Mouse (Mus musculus): ENCODE results near the gene Lrig3.

Lrig3 gene

GRCm38 (mm10) chr10:126002818-126003506 is 37.0 kb downstream of the Lrig3 start:
- no peak for DNase-seq

DNA sequence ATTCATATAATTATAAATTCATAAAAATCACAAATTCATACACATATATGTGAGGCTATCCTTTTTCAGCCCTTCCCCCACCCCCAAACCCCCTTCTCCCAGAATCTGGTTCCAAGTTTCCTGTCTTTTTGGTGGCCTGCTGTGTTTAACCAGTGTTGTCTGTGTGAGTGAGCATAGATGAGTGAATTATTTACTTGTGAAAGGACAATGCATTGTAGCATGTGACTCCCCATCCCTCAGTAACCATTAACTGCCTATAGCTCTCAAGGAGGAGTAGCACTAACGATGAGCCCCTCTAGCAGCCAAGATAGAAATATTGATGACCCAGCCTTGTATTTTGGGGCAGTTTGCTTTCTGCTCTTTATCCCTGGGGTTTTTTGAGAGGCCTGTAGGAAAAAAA is 37.9 kb downstream of the Lrig3 start:
- no peak for DNase-seq

- no peak for DNase-seq
These were observed 47.7 kb downstream of the Lrig3 start for GRCm38 (mm10) chr10:126013667-126014066.

- DNase-seq: no peak
These were observed 48.7 kb downstream of the Lrig3 start for GRCm38 (mm10) chr10:126014673-126015072.

GRCm38 (mm10) chr10:126015644-126016043 is 49.7 kb downstream of the Lrig3 start:
- no peak for DNase-seq

DNA sequence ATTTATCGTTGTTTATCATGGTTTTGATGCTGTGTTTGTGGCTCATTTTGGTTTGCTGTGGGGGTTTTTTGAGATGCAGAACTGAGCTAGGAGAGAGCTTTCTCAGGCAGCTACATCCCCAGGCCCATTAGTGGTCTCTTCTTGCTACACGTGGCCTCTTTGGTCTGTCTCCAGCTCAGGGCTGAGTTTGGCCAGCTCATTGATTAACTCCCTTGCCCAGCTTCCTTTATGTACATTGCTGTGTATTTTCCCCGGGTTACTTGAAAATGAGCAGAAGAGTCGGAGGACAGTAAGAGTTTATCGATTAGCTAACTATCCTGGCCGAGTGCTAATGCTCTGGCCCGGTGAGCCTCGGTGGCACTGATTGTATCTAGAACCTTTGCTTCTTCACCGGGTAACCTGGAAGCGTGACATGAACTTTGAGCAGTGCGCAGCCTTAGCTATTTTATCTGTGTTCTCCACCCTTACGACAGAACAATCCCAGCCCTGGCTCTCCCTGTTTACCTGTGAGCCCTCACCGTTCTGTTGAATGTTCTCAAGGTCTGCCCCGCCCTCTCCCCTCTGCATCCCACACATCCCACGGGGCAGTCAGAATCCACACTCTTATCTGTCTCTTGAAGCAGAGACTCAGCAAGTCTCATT is 53.5 kb downstream of the Lrig3 start:
- no peak for DNase-seq

GRCm38 (mm10) chr10:126028574-126029440 is 62.8 kb downstream of the Lrig3 start:
- no peak for DNase-seq

DNA sequence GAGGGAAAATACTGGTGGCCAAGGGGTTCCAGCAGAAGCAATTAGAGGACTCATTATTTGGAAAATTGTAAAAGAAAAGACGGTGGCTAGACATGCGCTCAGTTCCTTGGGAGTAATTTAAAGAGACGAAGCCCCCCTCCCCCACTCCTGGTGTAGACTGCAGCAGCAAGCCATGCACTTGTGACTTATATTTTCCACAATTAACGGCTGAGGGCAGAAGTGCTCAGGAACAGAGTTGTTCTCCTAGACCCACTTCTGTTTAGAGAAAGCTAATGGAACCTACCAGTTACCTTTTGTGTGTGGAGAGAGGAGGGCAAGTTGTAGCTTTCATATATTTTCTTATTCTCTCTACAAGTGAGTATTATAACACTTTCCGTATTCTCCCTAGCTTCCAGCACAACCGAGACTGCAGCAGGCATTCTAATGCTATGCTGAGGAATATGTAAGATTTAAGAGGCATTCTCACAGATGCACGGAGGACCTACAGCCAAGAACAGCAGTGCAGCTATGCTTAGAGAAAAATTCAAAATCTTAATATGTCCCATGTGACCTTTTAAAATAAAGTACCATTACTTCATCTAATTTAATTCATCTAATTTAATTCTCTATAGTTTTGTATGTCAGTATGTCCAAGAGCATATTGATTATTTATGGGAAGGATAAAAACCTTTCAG is 63.6 kb downstream of the Lrig3 start:
- no peak for DNase-seq

GRCm38 (mm10) chr10:126056881-126057280 is 90.9 kb downstream of the Lrig3 start:
- no peak for DNase-seq

DNA sequence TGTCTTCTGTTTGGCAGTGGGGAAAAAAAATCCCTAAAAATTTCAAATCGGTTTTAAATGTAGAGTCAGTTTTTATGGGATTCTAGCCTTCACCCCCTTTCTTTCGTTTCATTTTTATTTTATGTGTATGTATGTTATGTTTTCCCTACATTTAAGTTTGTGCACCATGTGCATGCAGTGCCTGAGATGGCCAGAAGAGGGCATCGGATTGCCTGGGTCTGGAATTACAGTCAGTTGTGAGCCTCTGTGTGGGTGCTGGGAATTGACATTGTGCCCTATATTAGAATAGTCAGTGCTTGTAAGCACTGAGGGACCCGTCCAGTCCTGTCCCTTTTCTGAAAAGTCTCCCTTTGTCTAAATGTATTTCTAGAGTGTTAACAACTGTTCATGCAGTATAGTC is 96.8 kb downstream of the Lrig3 start:
- DNase-seq: no peak
